Mouse (Mus musculus): ENCODE data around the gene Traf2.
A peak's percentile ranks its signal among the peaks of the same experiment; 100 is the strongest.

Gene Traf2

GRCm38 (mm10) chr2:25541644-25542367, 4.9 kb downstream of the Traf2 start:
- no peak for DNase-seq

DNA sequence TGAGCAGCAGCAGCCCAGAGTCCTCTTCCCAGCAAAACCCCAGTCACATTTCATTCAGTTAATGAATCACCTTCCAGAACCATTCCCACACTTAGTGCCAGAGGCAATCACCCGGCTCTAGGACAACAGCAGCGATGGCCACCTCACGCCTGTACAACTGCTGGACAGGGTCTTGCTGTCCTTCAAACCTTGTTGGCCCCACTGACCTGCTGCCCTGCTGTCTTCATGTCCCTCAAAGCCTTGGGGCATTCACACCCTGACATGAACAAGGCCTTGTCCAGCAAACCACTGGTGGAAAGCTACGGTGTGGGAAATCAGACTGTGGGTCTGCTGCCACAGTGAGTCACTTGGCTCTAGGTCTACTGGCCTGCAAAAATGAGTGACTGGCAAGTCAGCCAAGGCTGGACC, 6.2 kb downstream of the Traf2 start:
- DNase-seq: no peak

DNA sequence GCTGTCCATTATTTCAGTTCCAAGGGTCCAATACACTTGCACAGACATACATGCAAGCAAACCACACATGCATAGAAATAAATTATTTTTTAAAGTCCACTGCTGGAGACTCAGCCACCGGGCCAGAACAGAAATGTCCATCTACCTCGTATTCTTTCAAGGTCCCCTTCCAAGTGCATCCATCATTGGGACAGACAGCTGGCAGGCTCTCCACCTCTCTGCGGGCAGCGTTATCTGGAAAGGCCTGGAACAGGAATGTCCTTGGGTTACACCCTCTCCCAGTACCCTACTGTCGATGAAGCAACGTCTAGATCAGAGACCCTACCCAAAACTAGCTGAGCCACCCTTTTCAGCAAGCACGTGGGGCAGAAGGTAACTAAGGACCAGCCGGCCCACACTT, 10.2 kb downstream of the Traf2 start:
- DNase-seq: no peak

- DNase-seq: no peak
Measured at GRCm38 (mm10) chr2:25534866-25535182, 11.9 kb downstream of the Traf2 start.

DNA sequence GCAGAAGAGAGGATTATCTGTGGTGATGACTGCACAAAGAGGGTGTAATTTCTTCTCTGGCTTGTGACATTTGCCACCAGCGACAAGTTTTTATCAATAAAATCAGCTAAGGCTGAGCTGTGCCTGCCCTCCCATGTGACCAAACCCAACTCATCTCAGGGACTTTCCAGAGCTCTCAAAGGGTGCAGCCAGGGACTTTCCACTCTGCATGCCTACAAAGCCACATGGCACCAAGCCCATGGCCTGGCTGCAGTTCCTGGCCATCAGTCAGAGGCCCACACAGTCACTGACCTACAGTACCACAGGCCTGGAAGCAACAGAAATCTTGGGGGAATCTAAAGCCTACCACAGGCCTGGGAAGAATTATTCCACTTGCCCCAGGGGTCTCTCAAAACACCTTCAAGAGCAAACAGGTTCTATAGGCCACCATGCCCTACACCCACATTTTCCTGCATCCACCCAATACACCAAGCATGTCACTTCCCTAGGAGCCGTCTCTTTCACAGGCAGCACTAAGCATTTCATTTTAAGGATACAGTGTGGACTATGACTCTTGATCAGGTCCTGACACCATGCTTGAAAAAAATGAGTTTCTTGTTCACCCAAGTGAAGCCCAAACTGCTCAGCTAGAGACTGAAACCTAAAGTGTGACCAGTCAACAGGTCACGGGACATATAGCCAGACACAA, 12.4 kb downstream of the Traf2 start:
- DNase-seq: peak; percentile 88 to 92

DNA sequence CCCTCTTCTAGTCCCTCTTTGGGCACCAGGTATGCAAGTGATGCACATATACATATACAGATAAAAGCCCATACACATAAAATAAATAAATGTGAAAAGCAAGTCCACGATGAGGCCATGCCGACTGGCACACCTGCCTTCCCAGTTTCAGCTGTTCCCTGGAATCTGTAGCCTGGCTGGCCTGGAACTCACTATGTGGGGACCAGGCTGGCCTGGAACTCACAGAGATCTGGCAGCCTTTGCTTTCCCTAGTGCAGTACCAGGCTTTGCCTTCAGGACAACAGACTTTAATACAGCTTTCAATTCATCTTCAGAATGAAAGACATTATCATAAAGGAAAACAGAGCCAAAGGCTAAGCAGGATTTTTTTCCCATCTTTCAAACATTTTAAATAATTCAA, 13.0 kb downstream of the Traf2 start:
- DNase-seq: no peak

DNA sequence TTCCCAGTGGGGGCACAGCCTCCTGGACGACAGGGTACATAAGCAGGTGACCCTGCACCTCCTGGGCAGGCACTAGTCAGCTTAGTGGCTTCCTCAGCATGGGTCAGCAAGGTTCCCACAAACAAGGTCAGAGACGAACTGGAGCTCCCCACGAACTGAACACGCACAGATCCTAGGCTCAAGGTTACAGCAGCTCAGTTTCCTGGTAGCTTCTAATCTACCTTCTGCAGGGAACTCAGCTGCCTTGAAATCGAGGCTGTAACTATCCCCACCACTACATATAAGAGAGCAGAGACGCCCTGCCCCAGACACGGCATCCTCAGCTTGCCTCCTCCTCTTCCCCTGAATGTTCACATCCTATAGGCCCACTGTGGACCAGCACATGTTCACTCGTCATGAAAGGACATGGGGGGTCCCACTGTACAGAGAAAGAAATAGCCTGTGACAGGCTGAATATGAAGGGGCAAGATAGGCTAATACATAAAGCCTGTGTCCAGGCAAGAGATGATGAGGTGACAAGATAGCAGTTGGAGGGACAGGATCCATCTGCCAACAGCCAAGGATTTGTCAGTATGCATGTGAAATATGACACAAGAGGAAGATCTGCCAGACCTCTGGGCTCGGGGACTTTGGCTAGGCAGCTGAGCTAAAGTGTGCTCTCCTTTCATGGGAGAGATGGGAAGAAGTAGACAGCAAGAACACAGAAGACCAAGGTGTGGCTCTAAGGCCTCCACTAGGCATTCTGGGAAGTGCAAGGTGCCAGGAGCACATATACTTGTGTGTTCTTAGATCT, 20.0 kb downstream of the Traf2 start:
- DNase-seq: no peak

GRCm38 (mm10) chr2:25509912-25510311, 36.8 kb downstream of the Traf2 start:
- DNase-seq: no peak

GRCm38 (mm10) chr2:25506964-25507363, 39.8 kb downstream of the Traf2 start:
- peak in 1 of 2 experiments; percentile 45 for DNase-seq

- peak; percentile 61 for DNase-seq
Measured at GRCm38 (mm10) chr2:25505860-25506259, 40.9 kb downstream of the Traf2 start.

- DNase-seq: peak in 1 of 2 experiments; percentile 19
Measured at GRCm38 (mm10) chr2:25505000-25505399, 41.7 kb downstream of the Traf2 start.

DNA sequence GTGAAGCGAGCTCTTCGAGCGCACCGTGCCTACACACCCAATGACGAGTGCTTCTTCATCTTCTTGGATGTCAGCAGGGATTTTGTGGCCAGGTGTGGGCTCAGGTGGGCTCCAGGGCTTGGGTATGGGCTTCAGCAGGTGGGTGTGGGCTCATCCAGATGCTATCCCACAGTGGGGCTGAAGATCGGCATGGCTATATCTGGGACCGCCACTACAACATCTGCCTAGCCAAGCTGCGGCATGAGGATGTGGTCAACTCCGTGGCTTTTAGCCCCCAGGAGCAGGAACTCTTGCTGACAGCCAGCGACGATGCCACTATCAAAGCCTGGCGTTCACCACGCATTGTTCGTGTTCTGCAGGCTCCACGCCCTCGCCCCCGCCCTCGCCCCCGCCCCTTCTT, 42.2 kb downstream of the Traf2 start:
- DNase-seq: no peak

GRCm38 (mm10) chr2:25502726-25503125, 44.0 kb downstream of the Traf2 start:
- no peak for DNase-seq

DNA sequence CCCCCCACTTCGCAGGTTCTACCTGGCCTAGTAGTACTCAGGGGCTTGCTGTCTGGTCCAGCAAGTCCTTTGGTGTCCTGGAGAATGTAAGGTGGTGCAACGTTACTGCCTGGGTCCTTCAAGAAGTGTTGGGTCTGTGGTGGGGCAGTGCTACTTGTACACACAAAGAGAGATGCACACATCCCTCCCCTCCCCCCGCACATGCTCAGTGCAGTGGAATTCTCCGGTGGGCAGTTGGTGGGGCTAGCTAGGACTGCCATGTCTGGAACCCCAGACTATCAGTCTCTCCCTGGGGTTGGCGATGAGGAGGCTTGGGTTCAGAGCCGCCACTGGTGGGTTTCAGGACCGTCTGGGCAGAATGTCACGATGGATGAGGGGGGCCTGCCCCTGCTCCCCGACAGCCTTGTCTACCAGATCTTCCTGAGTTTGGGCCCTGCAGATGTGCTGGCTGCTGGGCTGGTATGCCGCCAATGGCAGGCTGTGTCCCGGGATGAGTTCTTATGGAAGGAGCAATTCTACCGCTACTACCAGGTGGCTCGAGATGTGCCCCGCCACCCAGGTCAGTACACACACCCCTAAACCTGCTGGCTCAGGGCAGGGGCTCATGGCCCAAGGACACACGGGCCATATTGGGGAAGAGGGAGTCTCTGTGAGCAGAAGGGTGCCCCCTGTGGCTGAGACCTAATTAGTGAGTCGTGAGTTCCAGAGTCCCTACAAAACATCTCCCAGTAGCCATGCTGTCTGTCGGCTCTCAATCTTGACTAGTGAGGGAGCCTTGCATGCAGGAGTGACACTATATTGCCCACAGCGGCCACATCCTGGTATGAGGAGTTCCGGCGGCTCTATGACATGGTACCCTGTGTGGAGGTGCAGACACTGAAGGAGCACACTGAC, 44.9 kb downstream of the Traf2 start, which contains the start of gene C8g:
TSS of gene C8g (minus strand) at position 127 of the 894 bp plus-strand sequence.
- DNase-seq: peak; percentile 42 to 66

DNA sequence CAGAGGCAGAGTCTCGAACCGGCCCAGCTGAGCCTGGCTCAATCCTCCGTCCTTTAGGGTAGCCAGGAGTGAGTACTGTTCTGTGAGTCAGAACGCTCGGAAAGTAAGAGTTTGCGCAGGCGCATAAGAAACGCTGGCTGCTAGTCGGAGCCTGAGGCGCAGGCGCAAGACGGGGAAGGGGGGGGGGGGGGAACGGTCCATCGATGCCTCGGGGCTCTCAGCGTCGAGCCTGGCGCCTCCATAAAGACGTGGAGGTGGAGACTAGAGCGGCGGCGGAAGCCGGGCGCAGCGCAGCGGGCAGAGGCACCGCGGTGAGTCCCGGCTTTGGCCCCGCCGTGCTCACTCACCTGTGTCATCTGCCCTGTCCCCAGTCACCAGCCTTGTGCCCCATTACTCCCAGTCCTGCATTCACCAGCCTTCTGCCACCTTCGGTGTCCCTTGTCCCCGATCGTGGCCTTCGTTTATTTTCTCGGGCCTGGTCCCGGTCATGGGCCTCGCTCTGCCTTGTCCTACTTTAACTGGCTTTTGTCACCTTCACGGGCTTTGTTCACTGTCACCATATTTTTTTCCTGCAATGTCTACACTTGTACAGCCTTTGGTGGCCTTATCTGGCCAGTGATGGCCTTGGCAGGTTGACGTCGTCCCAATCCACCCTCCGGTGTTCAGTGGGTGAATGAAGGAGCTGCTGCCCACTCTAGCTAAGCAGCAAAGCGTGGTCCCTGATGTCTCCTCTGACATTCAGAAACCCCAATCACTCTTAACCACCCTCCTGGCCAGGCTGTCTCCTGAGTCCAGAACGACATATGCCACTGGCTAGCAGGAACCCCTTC, 45.9 kb downstream of the Traf2 start, which contains the start of gene Fbxw5:
TSS of gene Fbxw5 (plus strand) at position 175 of the 830 bp plus-strand sequence.
- DNase-seq: peak; percentile 90 to 91

DNA sequence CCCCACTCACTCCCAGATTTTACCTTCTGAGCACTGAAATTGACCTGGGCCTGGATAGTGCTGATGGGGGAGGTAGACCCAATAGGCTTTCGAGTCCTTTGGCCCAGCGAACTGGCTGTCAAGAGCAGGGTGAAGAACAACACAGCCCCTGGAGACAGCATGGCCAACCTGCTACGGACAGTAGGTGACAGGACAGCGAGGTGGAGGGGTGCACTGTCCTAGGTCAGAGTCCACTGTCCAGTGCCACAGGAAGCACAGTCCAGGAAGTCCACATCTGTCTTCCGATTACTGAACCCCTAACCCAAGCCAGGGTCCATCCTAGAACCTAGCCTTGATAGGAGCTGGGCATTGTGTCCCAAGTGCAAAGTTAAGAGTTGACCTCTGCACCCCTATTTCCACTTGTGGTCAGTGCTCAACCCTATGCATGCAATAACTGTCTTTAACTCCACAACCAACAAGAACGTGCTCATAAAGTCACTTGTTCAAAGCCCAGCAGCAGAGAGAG, 46.6 kb downstream of the Traf2 start:
- DNase-seq: peak; percentile 29 to 38

DNA sequence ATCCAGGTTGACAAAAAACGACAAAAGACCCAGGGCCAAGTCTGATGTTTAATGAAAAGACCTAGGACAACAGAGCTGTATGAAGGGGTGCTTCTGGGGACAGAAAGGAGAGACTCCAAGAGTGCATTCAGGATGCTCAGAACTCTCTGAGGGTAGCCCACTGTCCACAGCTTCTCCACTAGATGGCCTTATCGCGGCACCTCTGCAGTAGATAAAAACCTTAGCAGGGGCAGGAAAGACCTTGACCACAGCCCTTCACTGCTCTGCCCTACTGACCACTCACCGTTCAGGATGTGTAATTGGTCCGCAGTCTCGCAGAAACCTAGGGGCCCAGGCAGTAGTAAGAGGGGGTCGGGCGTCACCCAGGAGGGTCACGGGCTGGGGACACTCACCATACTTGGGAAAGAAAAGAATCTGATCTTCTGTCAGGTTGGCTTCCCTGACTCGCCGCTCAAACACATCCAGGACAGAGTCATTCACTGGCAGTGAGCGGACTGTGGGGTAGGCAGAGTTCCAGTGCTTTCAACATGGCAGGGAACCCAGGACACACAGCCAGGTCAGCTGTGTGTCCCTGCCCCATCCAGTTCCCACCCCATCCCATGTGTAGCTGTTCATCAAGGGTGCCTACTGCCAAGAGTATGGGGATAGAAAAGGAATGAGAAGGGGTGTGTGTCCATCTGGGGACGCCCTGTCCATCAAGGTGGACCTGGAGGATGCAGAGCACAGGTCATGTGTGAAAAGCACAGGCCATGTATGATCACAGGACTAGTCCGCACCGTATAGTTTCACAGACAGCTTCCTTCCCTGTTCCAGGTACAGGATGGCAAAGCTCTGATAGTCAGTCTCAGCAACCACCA, 47.9 kb downstream of the Traf2 start:
- DNase-seq: peak in 1 of 2 experiments; percentile 12

GRCm38 (mm10) chr2:25497846-25498575, 48.7 kb downstream of the Traf2 start:
- peak in 1 of 2 experiments; percentile 39 for DNase-seq

DNA sequence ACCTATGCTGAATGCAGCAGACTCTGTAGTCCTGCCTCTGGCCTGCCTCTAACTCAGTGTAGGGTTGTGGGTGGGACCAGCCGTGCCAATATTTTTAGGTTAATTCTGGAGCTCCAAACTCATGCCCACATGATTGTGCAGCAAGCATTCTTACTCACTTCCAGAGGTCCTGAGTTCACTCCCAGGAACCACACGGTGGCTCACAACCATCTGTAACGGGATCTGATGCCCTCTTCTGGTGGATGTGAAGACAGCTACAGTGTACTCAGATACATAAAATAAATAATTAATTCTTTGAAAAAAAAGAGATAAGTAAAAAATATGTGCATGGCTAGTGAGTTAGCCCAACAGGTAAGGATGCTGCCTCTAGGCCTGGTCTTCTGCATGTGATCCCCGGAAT, 50.3 kb downstream of the Traf2 start:
- DNase-seq: peak; percentile 48 to 67

Measured in cerebellum, postnatal 25 days (tissue).